Mouse (Mus musculus): ENCODE results near the gene Zfp385c. TPM values are rescaled to one million over a fixed set of nuclear protein-coding genes. Genes with fewer than 3 reads are reported as not detected.
A peak's percentile ranks its signal among the peaks of the same experiment; 100 is the strongest.

The Zfp385c gene
- polyA plus RNA-seq, 1 experiment from 2014 or later, result 0.80 TPM

GRCm38 (mm10) chr11:100730477-100731205, 38.4 kb upstream of the Zfp385c start:
- Histone ChIP-seq H3K4me2 (ENCODE audit: low read length) (no peak overlapping the region), H3K4me3 (replicated peaks; ENCODE audit: low read length) (no peak overlapping the region), H3K4me1 (replicated peaks; ENCODE audit: control insufficient read depth, insufficient read depth, low read length) (0 out of 2 replicates have a peak, but pooled peaks cover 2% of the 10 kb centered on the region), H3K36me3 (ENCODE audit: control insufficient read depth, insufficient read depth) (no peaks in the 10 kb centered on the region; the same call in 1 of the 2 replicates), H3K9ac (replicated peaks; ENCODE audit: low read depth, low read length) (no peak overlapping the region), H3K27me3 (replicated peaks; ENCODE audit: control insufficient read depth, insufficient read depth, low read length) (no peaks in the 10 kb centered on the region), H3K27ac (ENCODE audit: low read length) (no peak overlapping the region), H3K9me3 (ENCODE audit: control insufficient read depth, low read length) (no peaks in the 10 kb centered on the region)
- ATAC-seq, result no peak
- WGBS, result 86% methylated on average over 6 of the region's 6 CpGs

- no peaks in the 10 kb centered on the region; the same call in 1 of the 2 replicates for H3K36me3 ChIP-seq (ENCODE audit: control insufficient read depth, insufficient read depth)
- H3K27ac ChIP-seq (ENCODE audit: low read length), result no peak overlapping the region
- H3K4me1 ChIP-seq (replicated peaks; ENCODE audit: control insufficient read depth, insufficient read depth, low read length), result no peaks in the 10 kb centered on the region
- no peak for ATAC-seq
- WGBS, result 96% methylated on average over 4 of the region's 4 CpGs
- no peaks in the 10 kb centered on the region for H3K9me3 ChIP-seq (ENCODE audit: control insufficient read depth, low read length)
- no peak overlapping the region for H3K4me2 ChIP-seq (ENCODE audit: low read length)
- no peaks in the 10 kb centered on the region for H3K27me3 ChIP-seq (replicated peaks; ENCODE audit: control insufficient read depth, insufficient read depth, low read length)
- no peak overlapping the region for H3K9ac ChIP-seq (replicated peaks; ENCODE audit: low read depth, low read length)
- H3K4me3 ChIP-seq (replicated peaks; ENCODE audit: low read length), result no peak overlapping the region
These were observed 37.7 kb upstream of the Zfp385c start for GRCm38 (mm10) chr11:100729976-100730375.

GRCm38 (mm10) chr11:100728601-100729000, 36.3 kb upstream of the Zfp385c start:
- Histone ChIP-seq H3K4me2 (ENCODE audit: low read length) (no peak overlapping the region), H3K9me3 (ENCODE audit: control insufficient read depth, low read length) (no peaks in the 10 kb centered on the region), H3K36me3 (ENCODE audit: control insufficient read depth, insufficient read depth) (no peaks in the 10 kb centered on the region; the same call in 1 of the 2 replicates), H3K27me3 (replicated peaks; ENCODE audit: control insufficient read depth, insufficient read depth, low read length) (no peaks in the 10 kb centered on the region), H3K9ac (replicated peaks; ENCODE audit: low read depth, low read length) (no peak overlapping the region), H3K27ac (ENCODE audit: low read length) (no peak overlapping the region), H3K4me3 (replicated peaks; ENCODE audit: low read length) (no peak overlapping the region), H3K4me1 (replicated peaks; ENCODE audit: control insufficient read depth, insufficient read depth, low read length) (no peaks in the 10 kb centered on the region)
- no peak for ATAC-seq
- WGBS, result 90% methylated on average over 6 of the region's 6 CpGs

- Histone ChIP-seq H3K27me3 (replicated peaks; ENCODE audit: control insufficient read depth, insufficient read depth, low read length) (no peaks in the 10 kb centered on the region), H3K4me3 (replicated peaks; ENCODE audit: low read length) (no peak overlapping the region), H3K36me3 (ENCODE audit: control insufficient read depth, insufficient read depth) (no peaks in the 10 kb centered on the region), H3K4me1 (replicated peaks; ENCODE audit: control insufficient read depth, insufficient read depth, low read length) (0 out of 2 replicates have a peak, but pooled peaks cover 1% of the 10 kb centered on the region), H3K4me2 (ENCODE audit: low read length) (no peak overlapping the region), H3K9ac (replicated peaks; ENCODE audit: low read depth, low read length) (no peak overlapping the region), H3K9me3 (ENCODE audit: control insufficient read depth, low read length) (no peaks in the 10 kb centered on the region), H3K27ac (ENCODE audit: low read length) (no peak overlapping the region)
- no peak for ATAC-seq
- WGBS, result 97% methylated on average over 3 of the region's 3 CpGs
These were observed 34.9 kb upstream of the Zfp385c start for GRCm38 (mm10) chr11:100727201-100727600.

- Histone ChIP-seq H3K36me3 (ENCODE audit: control insufficient read depth, insufficient read depth) (no peaks in the 10 kb centered on the region), H3K27me3 (replicated peaks; ENCODE audit: control insufficient read depth, insufficient read depth, low read length) (no peaks in the 10 kb centered on the region), H3K9me3 (ENCODE audit: control insufficient read depth, low read length) (no peaks in the 10 kb centered on the region), H3K4me2 (ENCODE audit: low read length) (no peak overlapping the region), H3K27ac (ENCODE audit: low read length) (no peak overlapping the region), H3K4me3 (replicated peaks; ENCODE audit: low read length) (no peak overlapping the region), H3K4me1 (replicated peaks; ENCODE audit: control insufficient read depth, insufficient read depth, low read length) (peaks cover 6% of the 10 kb centered on the region; the same call in 1 of the 2 replicates), H3K9ac (replicated peaks; ENCODE audit: low read depth, low read length) (no peak overlapping the region)
- WGBS, result 63% methylated on average over 5 of the region's 5 CpGs
- ATAC-seq, result no peak
These were observed 32.8 kb upstream of the Zfp385c start for GRCm38 (mm10) chr11:100724919-100725512.

- no peak overlapping the region for H3K4me3 ChIP-seq (replicated peaks; ENCODE audit: low read length)
- no peak overlapping the region for H3K4me2 ChIP-seq (ENCODE audit: low read length)
- H3K27me3 ChIP-seq (replicated peaks; ENCODE audit: control insufficient read depth, insufficient read depth, low read length), result no peaks in the 10 kb centered on the region
- no peaks in the 10 kb centered on the region for H3K9me3 ChIP-seq (ENCODE audit: control insufficient read depth, low read length)
- H3K27ac ChIP-seq (ENCODE audit: low read length), result no peak overlapping the region
- H3K9ac ChIP-seq (replicated peaks; ENCODE audit: low read depth, low read length), result no peak overlapping the region
- peaks cover 6% of the 10 kb centered on the region; the same call in 1 of the 2 replicates for H3K4me1 ChIP-seq (replicated peaks; ENCODE audit: control insufficient read depth, insufficient read depth, low read length)
- no peak for ATAC-seq
- peaks cover 10% of the 10 kb centered on the region for H3K36me3 ChIP-seq (ENCODE audit: control insufficient read depth, insufficient read depth)
- 60% methylated on average over 2 of the region's 2 CpGs for WGBS
These were observed 30.3 kb upstream of the Zfp385c start for GRCm38 (mm10) chr11:100722493-100723028.

GRCm38 (mm10) chr11:100721776-100722492, 29.7 kb upstream of the Zfp385c start:
- 0 out of 2 replicates have a peak overlapping the region, but pooled peaks have one; percentile 14 for H3K27ac ChIP-seq (ENCODE audit: low read length)
- ATAC-seq, result no peak

GRCm38 (mm10) chr11:100721254-100721653, 29.0 kb upstream of the Zfp385c start:
- no peak overlapping the region for H3K9ac ChIP-seq (replicated peaks; ENCODE audit: low read depth, low read length)
- H3K27ac ChIP-seq (ENCODE audit: low read length), result no peak overlapping the region
- H3K4me3 ChIP-seq (replicated peaks; ENCODE audit: low read length), result no peak overlapping the region
- H3K4me1 ChIP-seq (replicated peaks; ENCODE audit: control insufficient read depth, insufficient read depth, low read length), result peaks cover 6% of the 10 kb centered on the region; the same call in 1 of the 2 replicates
- ATAC-seq, result no peak
- 37% methylated on average over 4 of the region's 4 CpGs for WGBS
- peaks cover 20% of the 10 kb centered on the region for H3K36me3 ChIP-seq (ENCODE audit: control insufficient read depth, insufficient read depth)
- no peak overlapping the region for H3K4me2 ChIP-seq (ENCODE audit: low read length)
- H3K9me3 ChIP-seq (ENCODE audit: control insufficient read depth, low read length), result no peaks in the 10 kb centered on the region
- H3K27me3 ChIP-seq (replicated peaks; ENCODE audit: control insufficient read depth, insufficient read depth, low read length), result no peaks in the 10 kb centered on the region

More at GRCm38 (mm10) chr11:100721776-100722492, 29.7 kb upstream of the Zfp385c start:
- Histone ChIP-seq H3K27me3 (replicated peaks; ENCODE audit: control insufficient read depth, insufficient read depth, low read length) (no peaks in the 10 kb centered on the region), H3K4me1 (replicated peaks; ENCODE audit: control insufficient read depth, insufficient read depth, low read length) (peaks cover 6% of the 10 kb centered on the region; the same call in 1 of the 2 replicates), H3K9ac (replicated peaks; ENCODE audit: low read depth, low read length) (no peak overlapping the region), H3K36me3 (ENCODE audit: control insufficient read depth, insufficient read depth) (peaks cover 15% of the 10 kb centered on the region), H3K4me3 (replicated peaks; ENCODE audit: low read length) (no peak overlapping the region), H3K4me2 (ENCODE audit: low read length) (no peak overlapping the region), H3K9me3 (ENCODE audit: control insufficient read depth, low read length) (no peaks in the 10 kb centered on the region)
- 64% methylated on average over 8 of the region's 8 CpGs for WGBS

GRCm38 (mm10) chr11:100720345-100720744, 28.1 kb upstream of the Zfp385c start:
- H3K36me3 ChIP-seq (ENCODE audit: control insufficient read depth, insufficient read depth), result peaks cover 22% of the 10 kb centered on the region
- H3K4me3 ChIP-seq (replicated peaks; ENCODE audit: low read length), result no peak overlapping the region
- 75% methylated on average over 5 of the region's 5 CpGs for WGBS
- no peak overlapping the region; the same call in 1 of the 2 replicates for H3K27ac ChIP-seq (ENCODE audit: low read length)
- ATAC-seq, result no peak
- peaks cover 6% of the 10 kb centered on the region; the same call in 1 of the 2 replicates for H3K4me1 ChIP-seq (replicated peaks; ENCODE audit: control insufficient read depth, insufficient read depth, low read length)
- H3K4me2 ChIP-seq (ENCODE audit: low read length), result no peak overlapping the region
- H3K9ac ChIP-seq (replicated peaks; ENCODE audit: low read depth, low read length), result no peak overlapping the region
- H3K27me3 ChIP-seq (replicated peaks; ENCODE audit: control insufficient read depth, insufficient read depth, low read length), result no peaks in the 10 kb centered on the region
- no peaks in the 10 kb centered on the region for H3K9me3 ChIP-seq (ENCODE audit: control insufficient read depth, low read length)
